Mouse (Mus musculus) cerebral cortex, adult 2 months (tissue): ENCODE results near the gene 1110008L16Rik.

Source experiments
- WGBS: fragments of 180-500 bp; shearing (Covaris S2); methylation state at CpG from one replicate; pipeline ENCODE4 v1.1.7; 2018; 5-methylcytosine and 5-hydroxymethylcytosine counted together

The 1110008L16Rik gene

GRCm38 (mm10) chr12:55392733-55393577 lies 93.6 kb downstream of the 1110008L16Rik start:
- WGBS: 83% methylated on average over 11 of the region's 11 CpGs

GRCm38 (mm10) chr12:55395601-55396000 lies 96.2 kb downstream of the 1110008L16Rik start:
- 94% methylated on average over 14 of the region's 14 CpGs for WGBS

- 92% methylated on average over 4 of the region's 4 CpGs for WGBS
Measured at GRCm38 (mm10) chr12:55396536-55396935, 97.2 kb downstream of the 1110008L16Rik start.

- WGBS: 58% methylated on average over 9 of the region's 9 CpGs
Measured at GRCm38 (mm10) chr12:55397544-55398239, 98.3 kb downstream of the 1110008L16Rik start.

- under 1% methylated on average over 51 of the region's 51 CpGs for WGBS
Measured at GRCm38 (mm10) chr12:55398240-55399127, 99.1 kb downstream of the 1110008L16Rik start.

GRCm38 (mm10) chr12:55399128-55399677 lies 99.8 kb downstream of the 1110008L16Rik start:
- under 1% methylated on average over 20 of the region's 20 CpGs for WGBS

- WGBS: 77% methylated on average over 5 of the region's 5 CpGs
Measured at GRCm38 (mm10) chr12:55407888-55408287, 108.5 kb downstream of the 1110008L16Rik start.

- WGBS: 86% methylated on average over 5 of the region's 5 CpGs
Measured at GRCm38 (mm10) chr12:55415255-55415654, 115.9 kb downstream of the 1110008L16Rik start.

GRCm38 (mm10) chr12:55415762-55416161 lies 116.4 kb downstream of the 1110008L16Rik start:
- 70% methylated on average over 1 of the region's 1 CpGs for WGBS

- 96% methylated on average over 24 of the region's 24 CpGs for WGBS
Measured at GRCm38 (mm10) chr12:55420220-55420619, 120.8 kb downstream of the 1110008L16Rik start.

- WGBS: 28% methylated on average over 3 of the region's 3 CpGs
Measured at GRCm38 (mm10) chr12:55422057-55422456, 122.7 kb downstream of the 1110008L16Rik start.

- WGBS: 95% methylated on average over 7 of the region's 7 CpGs
Measured at GRCm38 (mm10) chr12:55426300-55426699, 126.9 kb downstream of the 1110008L16Rik start.

GRCm38 (mm10) chr12:55429201-55429600 lies 129.8 kb downstream of the 1110008L16Rik start:
- WGBS: 56% methylated on average over 8 of the region's 8 CpGs

- 91% methylated on average over 4 of the region's 4 CpGs for WGBS
Measured at GRCm38 (mm10) chr12:55429956-55430355, 130.6 kb downstream of the 1110008L16Rik start.
